Mouse (Mus musculus) CH12.LX (cell line): ENCODE measurements around the gene Clic4. TPM values are rescaled to one million over a fixed set of nuclear protein-coding genes. Genes with fewer than 3 reads are reported as not detected.

Experiments
- DNase-seq: peaks from one replicate; pipeline ENCODE4 v3.0.0-alpha.2; 2013; ENCODE audit errors: extremely low read depth
- H3K27ac ChIP-seq: 2 replicates; pipeline ENCODE4 v1.5.1; 2012; ENCODE audit warnings: low read depth, mild to moderate bottlenecking, control low read depth, moderate library complexity; ENCODE audit not compliant: insufficient read depth
- H3K27me3 ChIP-seq: replicated peaks from 2 replicates; pipeline ENCODE3; 2012; ENCODE audit warnings: inconsistent platforms
- H3K36me3 ChIP-seq, 2 experiments: replicated peaks in 1 of 2; 2 replicates each; pipeline versions ENCODE3 to v1.6.1; 2012; ENCODE audit warnings: inconsistent platforms in 1 of 2, low read length in 1 of 2, mild to moderate bottlenecking in 1 of 2, mixed read lengths in 1 of 2, moderate library complexity in 1 of 2; ENCODE audit not compliant: control insufficient read depth in 1 of 2, insufficient read depth in 1 of 2
- H3K4me1 ChIP-seq, 2 experiments: 2 replicates each; pipeline ENCODE4 v1.6.1; 2012; ENCODE audit warnings: inconsistent platforms in 1 of 2, moderate library complexity in 1 of 2; ENCODE audit not compliant: insufficient read depth in 2 of 2, control insufficient read depth in 1 of 2
- H3K4me2 ChIP-seq: 2 replicates; pipeline ENCODE4 v1.6.1; 2012; ENCODE audit warnings: low read depth, mild to moderate bottlenecking, control low read depth; ENCODE audit not compliant: poor library complexity, insufficient read depth, severe bottlenecking
- H3K4me3 ChIP-seq, 3 experiments: fragments of 150-350 bp in 1 of 3; sonication (generic) in 1 of 3; replicated peaks in 1 of 3; 2 replicates each; pipeline versions ENCODE3 to v1.5.1; 2011 to 2012; ENCODE audit warnings: low read depth in 2 of 3, low read length in 2 of 3, mild to moderate bottlenecking in 2 of 3, moderate library complexity in 2 of 3, control low read depth in 1 of 3, improper control_type of control experiment in 1 of 3, inconsistent platforms in 1 of 3, mixed read lengths in 1 of 3; ENCODE audit not compliant: poor library complexity in 1 of 3
- H3K79me2 ChIP-seq: replicated peaks from 2 replicates; pipeline ENCODE4 v1.6.1; 2012; ENCODE audit warnings: mild to moderate bottlenecking, moderate library complexity; ENCODE audit not compliant: control insufficient read depth, poor library complexity, insufficient read depth, severe bottlenecking; ENCODE audit errors: extremely low read depth
- H3K9ac ChIP-seq: 2 replicates; pipeline ENCODE4 v1.6.1; 2012; ENCODE audit warnings: low read depth, mild to moderate bottlenecking, control low read depth, moderate library complexity; ENCODE audit not compliant: insufficient read depth
- H3K9me3 ChIP-seq: replicated peaks from 2 replicates; pipeline ENCODE3; 2012; ENCODE audit warnings: low read length, inconsistent platforms, mixed read lengths
- CHD1 ChIP-seq: IDR thresholded peaks from 2 replicates; pipeline ENCODE4 v1.6.1; 2012; ENCODE audit warnings: low read depth, low read length, improper control_type of control experiment, inconsistent platforms
- ELF1 ChIP-seq: IDR thresholded peaks from 2 replicates; pipeline ENCODE4 v1.6.1; 2014; ENCODE audit warnings: low read depth, mild to moderate bottlenecking, inconsistent platforms, low read length, improper control_type of control experiment
- ETS1 ChIP-seq: conservative IDR thresholded peaks from 2 replicates; pipeline ENCODE4 v1.6.1; 2012; ENCODE audit warnings: low read depth, mild to moderate bottlenecking, inconsistent platforms, low read length, improper control_type of control experiment, moderate library complexity
- HCFC1 ChIP-seq: IDR thresholded peaks from 2 replicates; pipeline ENCODE4 v1.6.1; 2012; ENCODE audit warnings: low read depth, mild to moderate bottlenecking, inconsistent platforms, low read length, improper control_type of control experiment
- IRF4 ChIP-seq: IDR thresholded peaks from 2 replicates; pipeline ENCODE4 v1.6.1; 2014; ENCODE audit warnings: low read depth, mild to moderate bottlenecking, inconsistent platforms, low read length, improper control_type of control experiment
- MXI1 ChIP-seq: IDR thresholded peaks from 2 replicates; pipeline ENCODE4 v1.6.1; 2011; ENCODE audit warnings: mild to moderate bottlenecking, low read depth, low read length, improper control_type of control experiment
- MYC ChIP-seq: IDR thresholded peaks from 2 replicates; pipeline ENCODE4 v1.6.1; 2011; ENCODE audit warnings: low read depth, mild to moderate bottlenecking, improper control_type of control experiment, low read length
- NELFE ChIP-seq: IDR thresholded peaks from 2 replicates; pipeline ENCODE4 v1.6.1; 2011; ENCODE audit warnings: low read depth, low read length, improper control_type of control experiment
- POLR2A ChIP-seq: IDR thresholded peaks from 2 replicates; pipeline ENCODE4 v1.6.1; 2011; ENCODE audit warnings: low read depth, mild to moderate bottlenecking, improper control_type of control experiment, low read length
- RAD21 ChIP-seq: IDR thresholded peaks from 2 replicates; pipeline ENCODE4 v1.6.1; 2011; ENCODE audit warnings: low read depth, mild to moderate bottlenecking, low read length, improper control_type of control experiment, moderate library complexity
- RCOR1 ChIP-seq: conservative IDR thresholded peaks from 2 replicates; pipeline ENCODE4 v1.6.1; 2012; ENCODE audit warnings: low read depth, mild to moderate bottlenecking, inconsistent platforms, low read length, improper control_type of control experiment
- SIN3A ChIP-seq: IDR thresholded peaks from 2 replicates; pipeline ENCODE4 v1.6.1; 2012; ENCODE audit warnings: low read length, improper control_type of control experiment, inconsistent platforms
- SMC3 ChIP-seq: IDR thresholded peaks from 2 replicates; pipeline ENCODE4 v1.6.1; 2011; ENCODE audit warnings: low read depth, low read length, improper control_type of control experiment
- TBP ChIP-seq: conservative IDR thresholded peaks from 2 replicates; pipeline ENCODE4 v1.6.1; 2011; ENCODE audit warnings: low read depth, low read length, improper control_type of control experiment
- TCF12 ChIP-seq: IDR thresholded peaks from 2 replicates; pipeline ENCODE4 v1.6.1; 2014; ENCODE audit warnings: low read depth, mild to moderate bottlenecking, inconsistent platforms, low read length, improper control_type of control experiment
- ZC3H11A ChIP-seq: IDR thresholded peaks from 2 replicates; pipeline ENCODE4 v1.6.1; 2012; ENCODE audit warnings: low read depth, mild to moderate bottlenecking, inconsistent platforms, low read length, improper control_type of control experiment
- ZKSCAN1 ChIP-seq: IDR thresholded peaks from 2 replicates; pipeline ENCODE4 v1.6.1; 2012; ENCODE audit warnings: low read depth, inconsistent platforms, low read length, improper control_type of control experiment, borderline replicate concordance
- ZNF384 ChIP-seq: IDR thresholded peaks from 2 replicates; pipeline ENCODE4 v1.6.1; 2012; ENCODE audit warnings: low read depth, low read length, improper control_type of control experiment, inconsistent platforms
- dilution Hi-C: fragments of 300-500 bp; cut with MboI; formaldehyde crosslinking; loops from 2 replicates; pipeline ENCODE4 v1.14.3; 2020; ENCODE audit warnings: low sequenced_read_pairs; ENCODE audit not compliant: extremely low pct_unique_long_range_greater_than_20kb, extremely low pct_ligation_motif_present
- in situ Hi-C: fragments of 300-500 bp; cut with MboI; formaldehyde crosslinking; loops from 3 replicates; pipeline ENCODE4 v1.14.3; 2019; ENCODE audit warnings: low sequenced_read_pairs, low pct_ligation_motif_present, low pct_unique_long_range_greater_than_20kb, mixed read lengths
- polyA plus RNA-seq: library from polyadenylated mRNA; unstranded; fragments of >175 nt; gene quantifications from 2 replicates; pipeline ENCODE4 v1.2.1, GENCODE M21; 2012; ENCODE audit warnings: low read depth; ENCODE audit not compliant: insufficient read length
- total RNA-seq, 2 experiments: library from RNA; depleted of rRNA; stranded (reverse); fragments of 300-350 nt in 1 of 2; fragments of >200 nt in 1 of 2; gene quantifications; 2 replicates each; pipeline ENCODE4 v1.2.3; 2012 to 2014

Clic4 gene
- total and polyA plus RNA-seq, 3 experiments: 154 to 214 (median 199) TPM

GRCm38 (mm10) chr4:135191185-135191584, 81.4 kb downstream of the Clic4 start:
- Histone ChIP-seq H3K4me1 (peaks cover 9 to 14% of the 10 kb centered on the region in 2 experiments; a peak in 3 of 4 replicates), H3K4me3 (no peak overlapping the region), H3K79me2 (no peaks in the 10 kb centered on the region), H3K9ac (no peak overlapping the region), H3K4me2 (no peak overlapping the region), H3K27ac (no peak overlapping the region), H3K27me3 (no peaks in the 10 kb centered on the region), H3K9me3 (peaks cover 13% of the 10 kb centered on the region), H3K36me3 (no peaks in the 10 kb centered on the region)
- in situ Hi-C loops (no loop called here), dilution Hi-C loops (no loop called here)
- TF ChIP-seq TBP: no peak
- no peak for TF ChIP-seq ETS1
- TF ChIP-seq SMC3: no peak
- no peak for TF ChIP-seq IRF4
- TF ChIP-seq CHD1: no peak
- no peak for TF ChIP-seq TCF12
- TF ChIP-seq ZC3H11A: no peak
- no peak for TF ChIP-seq RAD21
- TF ChIP-seq POLR2A: no peak
- TF ChIP-seq NELFE: no peak
- no peak for TF ChIP-seq ZKSCAN1
- no peak for TF ChIP-seq HCFC1
- no peak for TF ChIP-seq SIN3A
- no peak for TF ChIP-seq MYC
- no peak for TF ChIP-seq ZNF384
- no peak for TF ChIP-seq ELF1
- no peak for TF ChIP-seq RCOR1
- no peak for DNase-seq

DNA sequence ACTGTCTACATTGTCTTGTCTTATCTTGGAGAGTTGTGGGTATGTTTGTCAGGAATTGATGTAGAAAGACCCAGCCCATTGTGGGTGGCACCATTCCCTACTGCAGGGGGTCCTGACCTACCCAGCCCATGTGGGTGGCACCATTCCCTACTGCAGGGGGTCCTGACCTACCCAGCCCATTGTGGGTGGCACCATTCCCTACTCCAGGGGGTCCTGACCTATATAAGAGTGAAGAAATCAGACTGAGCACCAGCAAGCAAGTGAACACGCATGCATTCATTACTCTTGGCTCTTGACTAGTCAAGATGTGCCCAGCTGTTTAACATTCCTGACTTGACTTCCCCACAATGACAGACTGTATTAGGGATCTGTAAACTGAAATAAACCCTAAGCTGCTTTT, 82.2 kb downstream of the Clic4 start:
- Histone ChIP-seq H3K4me1 (peaks cover 8 to 9% of the 10 kb centered on the region in 2 experiments; a peak in 3 of 4 replicates), H3K9me3 (peaks cover 8% of the 10 kb centered on the region), H3K4me3 (no peak overlapping the region), H3K4me2 (no peak overlapping the region), H3K27ac (no peak overlapping the region), H3K27me3 (no peaks in the 10 kb centered on the region), H3K9ac (no peak overlapping the region), H3K79me2 (no peaks in the 10 kb centered on the region), H3K36me3 (no peaks in the 10 kb centered on the region)
- no peak for DNase-seq
- in situ Hi-C loops: no loop called here
- dilution Hi-C loops: no loop called here
- TF ChIP-seq MXI1: no peak
